Mouse (Mus musculus) kidney, postnatal 36 days (tissue): ENCODE measurements around the gene Tmem158.

Experiments
- DNase-seq, 2 experiments: peaks; one replicate each; pipeline ENCODE4 v3.0.0; 2021 to 2022; ENCODE audit warnings: mixed read lengths in 2 of 2

The Tmem158 gene

GRCm38 (mm10) chr9:123245146-123245545 is 15.4 kb downstream of the Tmem158 start:
- no peak for DNase-seq

- no peak for DNase-seq
These were observed 16.6 kb downstream of the Tmem158 start for GRCm38 (mm10) chr9:123243988-123244387.

- DNase-seq, result no peak
These were observed 19.4 kb downstream of the Tmem158 start for GRCm38 (mm10) chr9:123241191-123241590.

- DNase-seq, result no peak
These were observed 19.8 kb downstream of the Tmem158 start for GRCm38 (mm10) chr9:123240751-123241150.

GRCm38 (mm10) chr9:123240271-123240670 is 20.3 kb downstream of the Tmem158 start:
- no peak for DNase-seq

GRCm38 (mm10) chr9:123239651-123240050 is 20.9 kb downstream of the Tmem158 start:
- DNase-seq, result no peak

- no peak for DNase-seq
These were observed 22.1 kb downstream of the Tmem158 start for GRCm38 (mm10) chr9:123238256-123239045.

- DNase-seq, result peak; percentile 71 to 75
These were observed 22.8 kb downstream of the Tmem158 start for GRCm38 (mm10) chr9:123237739-123238138.

GRCm38 (mm10) chr9:123235621-123236020 is 24.9 kb downstream of the Tmem158 start:
- DNase-seq, result no peak

GRCm38 (mm10) chr9:123229826-123230225 is 30.7 kb downstream of the Tmem158 start:
- DNase-seq, result no peak

GRCm38 (mm10) chr9:123228671-123229070 is 31.9 kb downstream of the Tmem158 start:
- no peak for DNase-seq

GRCm38 (mm10) chr9:123227106-123227750 is 33.3 kb downstream of the Tmem158 start:
- DNase-seq, result no peak

- DNase-seq, result no peak
These were observed 35.6 kb downstream of the Tmem158 start for GRCm38 (mm10) chr9:123224863-123225431.

- no peak for DNase-seq
These were observed 40.7 kb downstream of the Tmem158 start for GRCm38 (mm10) chr9:123219826-123220225.

GRCm38 (mm10) chr9:123215621-123216440 is 44.7 kb downstream of the Tmem158 start, which contains the start of gene Cdcp1:
Cdcp1 (minus strand) TSS chr9:123216038.
- peak; percentile 84 to 90 for DNase-seq

- DNase-seq, result peak; percentile 67 to 79
These were observed 47.2 kb downstream of the Tmem158 start for GRCm38 (mm10) chr9:123213371-123213770.
